Mouse (Mus musculus) heart, adult 18-20 months (tissue): ENCODE data around the gene Slc45a1. TPM values are rescaled to one million over a fixed set of nuclear protein-coding genes. Genes with fewer than 3 reads are reported as not detected.
A peak's percentile ranks its signal among the peaks of the same experiment; 100 is the strongest.

ENCODE experiments used
- DNase-seq, 2 experiments: peaks; one replicate each; pipeline ENCODE4 v3.0.0; 2021 to 2022; ENCODE audit warnings: mixed read lengths in 1 of 2
- long read RNA-seq, 2 experiments: library from polyadenylated mRNA; stranded (forward); transcript quantifications; one replicate each; pipeline ENCODE4 v2.0.0; 2021
- total RNA-seq, 2 experiments: library from RNA; stranded (reverse); gene quantifications; 2 replicates each; pipeline ENCODE4 v1.2.3; 2021

Gene Slc45a1
- total RNA-seq, result not detected
- long read RNA-seq, experiment 1, result 0 reads
- long read RNA-seq, experiment 2, result 0 reads

GRCm38 (mm10) chr4:150651390-150652277 lies at the start of gene Slc45a1:
Gene Slc45a1 (minus strand): TSS chr4:150652174.
- DNase-seq, result no peak

- no peak for DNase-seq
These were observed 48.9 kb upstream of the Slc45a1 start for GRCm38 (mm10) chr4:150700849-150701248.

- DNase-seq, result no peak
These were observed 42.6 kb upstream of the Slc45a1 start for GRCm38 (mm10) chr4:150694434-150695108.

- no peak for DNase-seq
These were observed 41.0 kb upstream of the Slc45a1 start for GRCm38 (mm10) chr4:150692861-150693403.

GRCm38 (mm10) chr4:150690759-150691158 lies 38.8 kb upstream of the Slc45a1 start:
- DNase-seq, result peak; percentile 78 to 79

- DNase-seq, result no peak
These were observed 37.6 kb upstream of the Slc45a1 start for GRCm38 (mm10) chr4:150689553-150689952.

GRCm38 (mm10) chr4:150687126-150687753 lies 35.3 kb upstream of the Slc45a1 start:
- DNase-seq, result no peak

- no peak for DNase-seq
These were observed 34.6 kb upstream of the Slc45a1 start for GRCm38 (mm10) chr4:150686538-150686937.

GRCm38 (mm10) chr4:150685778-150686493 lies 34.0 kb upstream of the Slc45a1 start:
- DNase-seq, result peak; percentile 24 to 48

GRCm38 (mm10) chr4:150685043-150685777 lies 33.2 kb upstream of the Slc45a1 start:
- DNase-seq, result peak in 1 of 2 experiments; percentile 52

- no peak for DNase-seq
These were observed 28.4 kb upstream of the Slc45a1 start for GRCm38 (mm10) chr4:150680373-150680772.

- DNase-seq, result no peak
These were observed 26.8 kb upstream of the Slc45a1 start for GRCm38 (mm10) chr4:150678789-150679188.

- DNase-seq, result no peak
These were observed 25.9 kb upstream of the Slc45a1 start for GRCm38 (mm10) chr4:150677846-150678224.

GRCm38 (mm10) chr4:150677126-150677845 lies 25.3 kb upstream of the Slc45a1 start:
- no peak for DNase-seq

GRCm38 (mm10) chr4:150676029-150676428 lies 24.1 kb upstream of the Slc45a1 start:
- no peak for DNase-seq

GRCm38 (mm10) chr4:150675274-150675673 lies 23.3 kb upstream of the Slc45a1 start:
- DNase-seq, result no peak

GRCm38 (mm10) chr4:150665806-150666205 lies 13.8 kb upstream of the Slc45a1 start:
- DNase-seq, result no peak

- DNase-seq, result no peak
These were observed 12.8 kb upstream of the Slc45a1 start for GRCm38 (mm10) chr4:150664726-150665125.

GRCm38 (mm10) chr4:150663192-150663591 lies 11.2 kb upstream of the Slc45a1 start:
- DNase-seq, result peak in 1 of 2 experiments; percentile 57

GRCm38 (mm10) chr4:150661886-150662285 lies 9.9 kb upstream of the Slc45a1 start:
- no peak for DNase-seq
